Mouse (Mus musculus): Measurements from ENCODE around the gene Cntn6.
A peak's percentile ranks its signal among the peaks of the same experiment; 100 is the strongest.

Gene Cntn6

GRCm38 (mm10) chr6:104761226-104761625 lies 268.6 kb downstream of the Cntn6 start:
- DNase-seq: peak; percentile 11

- DNase-seq: no peak
Observed at GRCm38 (mm10) chr6:104783891-104784290, 291.3 kb downstream of the Cntn6 start.

- DNase-seq: no peak
Observed at GRCm38 (mm10) chr6:104787502-104787901, 294.9 kb downstream of the Cntn6 start.

GRCm38 (mm10) chr6:104808526-104808925 lies 315.9 kb downstream of the Cntn6 start:
- no peak for DNase-seq

GRCm38 (mm10) chr6:104815610-104816009 lies 323.0 kb downstream of the Cntn6 start:
- no peak for DNase-seq

- no peak for DNase-seq
Observed at GRCm38 (mm10) chr6:104879711-104880110, 387.1 kb downstream of the Cntn6 start.

GRCm38 (mm10) chr6:104884021-104884420 lies 391.4 kb downstream of the Cntn6 start:
- DNase-seq: no peak

- no peak for DNase-seq
Observed at GRCm38 (mm10) chr6:104885829-104886228, 393.2 kb downstream of the Cntn6 start.

GRCm38 (mm10) chr6:104891071-104891470 lies 398.5 kb downstream of the Cntn6 start:
- no peak for DNase-seq

All from cerebellum, adult 9-10 months (tissue).